Mouse (Mus musculus) right cerebral cortex, postnatal 36 days (tissue): ENCODE results near the gene Gcm1.
"Not testable (repeated sequence)": the region's sequence is repeated elsewhere in the genome, so short reads cannot be mapped to it uniquely, and the experiment has no call there.

ENCODE experiments used
- DNase-seq, 2 experiments: peaks; one replicate each; pipeline ENCODE4 v3.0.0; 2022; ENCODE audit warnings: low spot score in 2 of 2, mixed read lengths in 1 of 2

Gene Gcm1

DNA sequence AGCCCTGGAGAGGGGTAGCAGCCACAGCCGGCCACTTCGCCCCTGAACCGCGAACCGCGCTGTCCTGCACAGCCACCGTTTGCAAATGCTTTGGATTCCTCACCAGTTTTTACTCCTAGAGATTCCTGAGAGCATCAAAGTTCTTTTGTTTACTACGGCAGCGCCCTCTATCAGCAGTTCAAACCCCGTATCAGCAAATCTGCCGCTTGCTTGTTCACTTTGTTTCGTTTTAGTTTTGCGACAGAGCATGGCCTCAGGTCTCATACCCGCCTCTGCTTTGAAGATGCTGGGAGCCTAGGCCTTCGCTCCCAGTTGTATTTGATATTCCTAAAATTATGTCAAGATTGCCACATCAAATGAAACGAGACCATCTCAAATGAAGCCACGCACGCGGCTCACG, 5.0 kb upstream of the Gcm1 start:
- DNase-seq, result no peak

DNA sequence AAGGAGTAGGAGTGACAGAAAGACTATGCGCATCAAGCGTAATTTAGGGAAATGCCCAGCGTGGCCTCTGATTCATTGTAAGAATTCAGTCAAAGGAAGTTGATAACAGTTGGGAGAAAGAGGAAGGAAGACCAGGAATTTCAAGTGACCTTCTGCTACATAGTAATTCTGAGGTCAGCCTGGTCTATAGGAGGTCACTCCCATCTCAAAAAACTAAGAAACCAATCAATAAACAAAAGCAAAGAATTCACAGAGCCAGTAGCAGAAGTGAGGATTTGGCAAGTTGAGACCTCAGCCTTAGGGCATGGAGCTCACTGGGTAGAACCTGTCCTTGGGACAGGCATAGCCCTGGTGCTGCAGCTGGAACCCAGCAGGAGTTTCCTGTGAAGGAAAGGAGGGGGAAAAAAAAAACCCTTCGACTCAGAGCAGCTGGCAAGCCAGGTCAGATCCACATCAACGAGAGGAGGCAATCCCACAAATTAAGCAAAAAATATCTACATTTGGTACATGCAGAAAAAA, 1.2 kb upstream of the Gcm1 start:
- no peak for DNase-seq

DNA sequence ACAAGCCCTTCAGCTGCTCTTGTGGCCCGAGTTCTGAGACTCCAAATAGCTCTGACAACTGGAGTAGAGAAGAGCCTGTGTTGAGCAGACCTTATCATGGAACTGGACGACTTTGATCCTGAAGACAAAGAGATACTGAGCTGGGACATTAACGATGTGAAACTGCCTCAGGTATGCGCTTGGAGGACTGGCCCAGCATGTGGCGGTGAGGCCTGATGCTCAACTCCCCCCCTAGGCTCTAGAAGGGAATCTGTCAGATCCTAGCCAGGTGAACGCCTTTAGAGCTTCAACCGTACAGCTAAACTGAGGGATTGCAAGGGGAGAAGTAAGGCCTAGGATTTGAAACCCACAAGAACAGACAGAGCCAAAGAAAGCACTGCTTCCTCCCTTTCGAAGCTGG, 2.1 kb downstream of the Gcm1 start:
- no peak for DNase-seq

DNA sequence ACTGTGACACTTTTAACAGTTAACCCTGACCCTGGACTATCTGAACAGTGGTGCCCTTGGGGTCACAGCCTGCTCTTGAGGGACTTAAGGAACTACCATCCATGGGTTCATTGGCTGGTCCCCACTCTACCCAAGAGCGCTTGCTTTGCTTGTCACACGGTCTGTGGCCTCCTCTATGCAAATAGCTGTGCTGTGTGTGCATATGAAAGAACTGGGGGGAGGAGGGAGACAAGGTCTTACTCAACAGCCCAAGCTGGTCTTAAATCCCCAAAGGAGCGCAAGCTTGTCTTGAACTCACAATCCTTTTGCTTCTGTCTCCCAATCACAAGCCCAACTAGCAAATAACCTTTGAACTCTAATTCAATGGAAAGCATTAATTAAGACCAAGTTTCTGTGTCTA, 2.6 kb downstream of the Gcm1 start:
- DNase-seq, result no peak

DNA sequence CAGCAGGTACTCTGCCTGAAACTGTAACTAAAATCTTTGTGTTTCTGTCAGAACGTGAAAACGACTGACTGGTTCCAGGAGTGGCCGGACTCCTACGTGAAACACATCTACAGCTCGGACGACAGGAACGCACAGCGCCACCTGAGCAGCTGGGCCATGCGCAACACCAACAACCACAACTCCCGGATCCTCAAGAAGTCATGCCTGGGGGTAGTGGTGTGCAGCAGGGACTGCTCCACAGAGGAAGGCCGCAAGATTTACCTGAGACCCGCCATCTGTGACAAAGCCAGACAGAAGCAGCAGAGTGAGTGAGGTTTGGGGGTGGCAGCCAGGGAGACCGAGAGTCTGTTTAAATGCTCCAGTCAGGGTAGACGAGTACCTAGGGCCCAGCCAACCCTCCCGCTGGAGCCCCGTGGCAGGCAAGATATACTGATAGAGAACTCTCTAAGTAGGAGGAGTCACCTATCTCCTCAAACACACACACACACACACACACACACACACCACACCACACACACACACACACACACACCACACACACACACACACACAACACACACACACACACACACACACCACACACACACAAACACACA, 7.9 kb downstream of the Gcm1 start:
- no peak for DNase-seq

DNA sequence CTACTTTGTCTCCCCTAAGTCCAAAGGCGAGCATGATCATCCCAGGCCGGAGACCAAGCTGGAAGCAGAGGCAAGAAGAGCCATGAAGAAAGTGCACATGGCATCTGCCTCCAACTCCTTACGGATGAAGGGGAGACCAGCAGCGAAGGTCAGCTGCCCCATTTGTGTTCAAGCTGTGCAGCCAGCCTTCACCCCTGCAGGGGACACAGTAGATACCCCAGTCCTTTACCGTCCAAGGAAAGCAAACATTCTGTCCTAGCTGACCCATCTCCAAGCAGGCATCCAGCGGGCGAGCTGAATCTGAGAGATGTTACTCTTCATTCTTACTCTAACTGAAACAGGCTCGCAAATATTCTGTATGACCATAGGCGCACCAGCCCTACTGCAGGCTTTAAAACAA, 10.7 kb downstream of the Gcm1 start:
- no peak for DNase-seq

DNA sequence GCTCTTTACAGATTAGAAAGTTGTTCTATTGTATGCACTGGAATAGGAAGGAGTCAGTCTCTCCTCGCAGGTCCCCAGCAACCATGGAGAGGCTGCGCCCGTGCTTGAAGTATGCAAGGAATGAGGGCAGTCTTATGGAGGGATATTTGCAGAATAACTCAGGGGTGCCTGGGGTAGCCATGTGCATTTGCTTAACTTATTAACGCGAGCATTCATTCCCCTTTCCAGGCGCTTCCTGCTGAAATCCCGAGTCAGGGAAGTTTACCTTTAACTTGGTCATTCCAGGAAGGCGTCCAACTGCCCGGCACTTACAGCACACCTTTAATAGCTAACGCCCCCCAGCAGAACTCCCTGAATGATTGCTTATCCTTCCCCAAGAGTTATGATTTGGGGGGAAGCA, 12.4 kb downstream of the Gcm1 start:
- DNase-seq, result no peak

DNA sequence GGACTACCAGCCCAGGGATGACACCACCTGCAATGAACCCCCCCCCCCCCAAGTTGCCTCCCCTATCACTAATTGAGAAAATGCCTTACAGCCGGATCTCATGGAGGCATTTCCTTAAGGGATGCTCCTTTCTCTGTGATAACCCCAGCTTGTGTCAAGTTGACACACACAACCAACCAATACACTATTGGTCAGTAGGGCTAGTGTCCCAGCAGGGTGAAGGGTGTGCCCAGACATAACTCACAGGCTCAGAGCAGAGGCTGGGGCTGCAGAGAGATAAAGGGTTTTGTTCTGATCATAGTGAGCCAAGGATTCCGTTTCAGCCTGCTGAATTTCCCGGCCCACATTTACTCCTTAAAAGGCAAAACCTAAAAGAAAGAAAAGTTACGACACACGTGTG, 18.8 kb downstream of the Gcm1 start:
- DNase-seq, result no peak

DNA sequence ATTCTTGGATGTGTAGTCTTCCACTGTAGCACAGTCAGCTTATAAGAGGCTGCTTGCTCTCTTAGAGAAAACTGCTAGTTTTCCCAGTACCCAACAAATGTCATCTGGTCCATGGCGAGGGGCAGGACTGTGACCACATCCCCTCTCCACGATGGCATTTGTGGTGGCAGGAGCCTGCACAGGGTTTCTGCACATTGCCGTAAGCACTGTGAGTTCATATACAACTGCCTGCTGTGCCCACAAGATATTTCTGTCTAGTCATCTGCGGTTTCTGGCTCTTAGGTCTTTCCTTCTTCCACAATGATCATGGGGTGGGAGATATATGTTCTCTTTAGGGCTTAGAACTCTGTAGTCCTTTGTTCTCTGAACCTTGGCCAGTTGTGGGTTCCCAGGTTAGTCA, 19.9 kb downstream of the Gcm1 start:
- DNase-seq, result no peak

DNA sequence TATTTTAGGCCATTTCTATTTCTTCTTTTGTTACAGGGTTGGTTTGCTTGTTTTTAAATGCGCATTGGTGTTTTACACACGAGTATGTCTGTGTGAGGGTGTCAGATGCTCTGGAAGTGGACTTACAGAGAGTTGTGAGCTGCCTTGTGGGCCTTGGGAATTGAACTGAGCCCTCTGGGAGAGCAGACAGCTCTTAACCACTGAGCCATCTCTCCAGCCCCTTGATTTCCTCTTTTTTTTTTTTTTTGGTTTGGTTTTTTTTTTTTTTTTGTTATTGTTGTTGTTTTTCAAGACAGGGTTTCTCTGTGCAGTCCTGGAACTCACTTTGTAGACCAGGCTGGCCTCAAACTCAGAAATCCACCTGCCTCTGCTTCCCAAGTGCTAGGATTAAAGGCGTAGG, 21.6 kb downstream of the Gcm1 start:
- DNase-seq, result not testable (repeated sequence)

DNA sequence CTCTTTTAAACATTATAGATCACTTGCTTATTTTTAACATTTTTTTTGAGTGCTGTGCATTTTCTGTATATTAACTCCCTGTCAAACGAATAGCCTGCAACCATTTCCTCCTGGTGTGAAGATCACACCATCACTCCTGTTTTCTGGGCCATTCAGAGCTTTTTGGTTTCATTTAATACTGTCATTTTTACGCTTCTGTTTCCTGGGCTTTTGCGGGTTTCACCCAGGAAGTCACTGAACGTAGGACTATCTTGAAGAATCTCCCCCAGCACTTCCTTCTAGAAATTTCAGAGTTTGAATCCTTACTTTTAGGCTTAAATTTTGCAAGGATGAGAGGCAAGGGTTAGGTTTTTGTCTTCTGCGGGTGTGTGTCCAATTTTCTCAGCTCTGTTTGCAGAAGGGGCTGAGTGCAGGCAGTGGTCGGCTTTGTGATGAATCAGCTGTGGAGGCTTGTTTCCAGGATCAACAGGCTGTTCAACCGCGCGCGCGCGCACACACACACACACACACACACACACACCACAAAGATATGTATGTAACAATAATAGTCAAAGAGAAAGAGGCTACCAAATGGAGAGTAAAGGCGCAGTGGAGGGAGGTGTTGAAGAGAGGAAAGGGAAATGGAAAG, 22.1 kb downstream of the Gcm1 start:
- no peak for DNase-seq

DNA sequence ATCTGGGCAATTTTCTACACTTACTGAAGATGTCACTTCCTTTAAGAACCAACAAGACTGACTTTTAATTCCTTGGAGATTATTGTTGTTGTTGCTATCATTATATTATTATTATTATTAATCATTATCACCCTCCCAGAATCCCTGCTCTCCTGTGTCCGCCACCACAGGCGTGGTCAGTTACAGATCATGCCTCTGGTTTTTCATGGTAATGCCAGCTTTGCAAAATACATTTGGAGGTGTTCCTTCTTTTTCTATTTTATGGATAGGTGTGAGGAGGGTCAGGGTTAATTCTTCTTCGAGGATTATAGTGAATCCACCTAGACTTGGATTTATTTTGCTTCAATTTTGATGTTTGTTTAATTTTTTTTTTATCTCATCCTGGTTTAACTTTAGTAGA, 23.5 kb downstream of the Gcm1 start:
- no peak for DNase-seq

DNA sequence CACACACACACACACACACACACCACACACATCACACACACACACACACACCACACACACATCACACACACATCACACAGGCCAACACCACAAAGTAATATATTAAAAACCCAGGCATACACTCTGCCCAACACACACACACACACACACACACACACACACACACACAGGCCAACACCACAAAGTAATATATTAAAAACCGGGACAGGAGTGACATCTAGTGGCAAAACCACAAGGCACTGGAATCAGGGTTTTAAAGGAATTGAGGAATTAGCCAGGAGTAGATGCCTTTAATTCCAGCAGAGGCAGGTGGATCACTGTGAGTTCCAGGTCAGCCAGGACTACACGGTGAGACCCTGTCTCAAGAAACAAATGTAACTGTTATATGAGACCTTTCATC, 26.5 kb downstream of the Gcm1 start:
- DNase-seq, result no peak

DNA sequence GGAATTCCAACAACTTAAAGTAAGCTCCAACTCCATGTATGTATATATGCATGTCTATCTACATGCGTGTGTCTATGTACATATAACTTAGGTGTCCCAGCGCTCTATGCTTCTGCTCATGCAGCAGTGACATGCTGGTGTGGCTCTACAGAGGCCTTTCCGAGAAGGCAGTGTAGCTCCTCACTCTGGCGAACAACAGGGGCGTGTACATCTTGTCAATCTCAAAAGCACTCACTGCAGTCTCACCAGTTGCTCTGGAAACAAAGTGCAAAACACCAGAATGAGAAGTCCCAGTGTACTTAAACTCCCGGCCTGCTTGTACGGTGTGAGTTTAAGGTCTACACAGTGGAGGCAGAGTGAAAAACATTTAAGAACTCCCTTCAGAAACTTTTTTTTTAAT, 30.1 kb downstream of the Gcm1 start:
- DNase-seq, result no peak

DNA sequence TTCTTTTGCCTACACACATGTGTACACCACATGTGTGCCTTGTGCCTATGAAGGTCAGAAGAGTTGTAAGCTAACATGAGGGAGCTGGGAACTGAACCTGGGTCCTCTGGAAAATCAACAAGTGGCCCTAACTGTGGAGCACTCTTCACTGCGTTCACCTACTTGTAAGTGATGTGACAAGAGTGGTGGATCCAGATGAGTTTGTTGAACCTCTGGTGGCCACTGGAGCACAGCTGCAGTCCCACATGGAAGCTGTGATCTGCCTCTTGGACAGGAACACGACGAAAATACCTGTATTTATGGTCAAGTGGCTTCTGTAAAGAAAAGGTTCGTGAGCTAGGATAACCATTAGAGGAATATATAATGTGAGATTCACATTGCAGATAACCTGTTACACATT, 32.6 kb downstream of the Gcm1 start:
- no peak for DNase-seq

DNA sequence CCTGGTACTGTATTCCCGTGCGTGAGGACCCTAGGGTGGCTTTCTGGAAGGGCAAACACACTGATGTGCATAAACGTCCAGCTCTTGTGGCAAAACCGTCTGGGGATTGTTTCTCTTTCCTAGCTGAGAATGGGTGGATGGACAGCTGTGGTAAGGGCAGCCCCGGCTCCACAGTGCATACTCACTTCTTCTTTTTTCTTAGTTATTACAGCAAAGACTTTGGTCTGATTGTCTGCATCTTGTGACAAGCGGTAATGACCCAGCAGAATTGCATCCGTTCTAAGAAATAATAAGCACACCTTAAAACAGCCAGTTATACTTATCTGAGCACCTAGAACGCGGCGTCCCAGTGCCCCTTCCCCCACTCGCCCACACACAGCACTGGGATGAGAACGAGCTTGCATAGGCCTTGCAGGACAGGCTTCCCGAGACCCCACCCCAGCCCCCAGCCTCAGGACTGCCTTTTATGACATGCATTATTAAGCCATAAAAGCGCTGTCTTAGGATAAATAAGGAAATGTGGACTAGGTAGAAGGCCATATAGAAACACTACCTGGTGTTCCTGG, 34.1 kb downstream of the Gcm1 start:
- DNase-seq, result no peak

DNA sequence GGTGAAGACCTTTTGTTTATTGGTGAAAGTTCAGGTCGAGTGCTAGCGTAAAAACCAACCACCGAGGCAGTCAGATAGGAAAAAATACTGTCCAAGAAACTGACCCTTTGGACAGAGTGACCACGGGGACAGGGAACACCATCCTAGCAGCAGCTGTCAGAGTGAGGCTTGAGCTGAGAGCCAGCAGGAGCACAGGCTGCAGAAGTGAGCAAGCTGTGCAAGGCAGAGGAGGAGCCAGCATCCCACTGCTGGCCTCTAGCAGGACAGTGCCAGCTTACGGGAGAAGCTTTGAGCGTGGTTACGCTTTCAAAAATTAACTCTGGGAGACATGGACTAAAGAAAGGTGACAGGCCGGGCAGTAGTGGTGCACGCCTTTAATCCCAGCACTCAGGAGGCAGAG, 36.0 kb downstream of the Gcm1 start:
- DNase-seq, result no peak

DNA sequence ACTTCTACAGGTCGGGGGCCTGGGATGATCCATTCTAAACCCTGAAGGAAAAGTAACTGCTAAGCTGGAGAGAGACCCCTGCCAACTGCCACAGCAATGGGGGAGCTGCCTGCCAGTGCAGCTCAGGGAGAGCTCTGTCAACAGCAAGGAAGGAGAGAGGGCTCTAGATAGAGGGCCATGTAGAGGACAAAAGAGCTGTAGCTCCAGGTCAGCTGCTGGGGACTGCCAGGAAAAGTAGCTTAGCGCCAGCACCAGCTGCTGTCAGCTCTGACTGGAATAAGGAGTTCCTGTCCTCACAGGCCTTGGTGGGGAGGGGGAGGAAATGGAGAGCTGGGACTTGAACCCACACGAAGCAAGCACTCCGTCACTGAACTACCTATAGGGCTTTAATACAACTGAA, 36.8 kb downstream of the Gcm1 start:
- no peak for DNase-seq

DNA sequence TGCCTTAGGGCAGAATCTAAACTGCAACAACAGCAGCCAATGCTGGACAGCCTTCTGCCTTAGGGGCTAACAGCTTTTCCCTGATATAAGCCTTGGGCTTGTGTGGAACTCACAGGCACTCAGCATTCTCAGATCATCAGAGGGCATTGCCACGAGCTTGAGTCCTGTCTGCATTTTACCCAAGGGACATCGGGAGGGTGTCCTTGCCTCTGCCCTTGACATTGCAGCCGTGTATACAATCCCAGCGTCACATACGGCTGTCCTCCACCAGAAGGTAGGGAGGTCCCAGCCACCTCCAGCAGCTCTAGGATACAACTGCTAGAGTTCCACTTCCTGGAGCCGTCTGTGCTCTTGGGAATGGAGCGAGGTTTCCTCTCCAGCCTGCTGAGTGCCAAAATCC, 37.2 kb downstream of the Gcm1 start:
- DNase-seq, result no peak

DNA sequence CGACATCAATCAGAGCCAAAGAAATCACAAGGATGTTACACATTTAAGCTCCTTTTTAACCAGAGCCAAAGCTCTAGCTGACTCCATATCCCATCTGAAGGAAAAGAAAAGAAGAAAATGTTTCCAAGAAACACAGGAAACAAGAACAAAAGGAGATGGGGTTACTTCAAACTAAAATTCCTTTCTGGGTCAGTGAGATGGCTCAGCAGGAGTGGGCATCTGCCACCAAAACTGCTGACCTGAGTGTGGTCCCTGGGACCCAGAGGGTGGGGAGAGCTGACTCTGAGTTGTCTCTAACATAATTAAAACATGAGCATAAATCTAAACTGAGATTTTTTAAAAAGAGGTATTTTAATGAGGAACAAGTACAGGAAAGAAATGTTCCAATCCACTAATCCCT, 38.2 kb downstream of the Gcm1 start:
- DNase-seq, result no peak

DNA sequence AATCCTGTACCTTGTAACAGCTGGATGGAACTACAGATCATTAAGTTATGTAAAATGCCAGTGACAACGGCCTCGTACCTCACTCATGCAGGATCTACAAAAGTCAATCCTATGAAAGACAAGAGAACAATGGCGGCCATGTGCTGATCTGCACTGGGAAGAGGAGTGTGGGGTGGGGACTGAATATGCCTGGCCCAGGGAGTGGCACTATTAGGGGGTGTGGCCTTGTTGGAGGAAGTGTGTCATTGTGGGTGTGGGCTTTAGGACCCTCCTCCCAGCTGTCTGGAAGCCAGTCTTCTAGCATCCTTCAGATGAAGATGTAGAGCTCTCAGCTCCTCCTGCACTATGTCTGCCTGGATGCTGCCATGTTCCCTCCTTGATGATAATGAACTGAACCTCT, 38.9 kb downstream of the Gcm1 start:
- DNase-seq, result no peak

DNA sequence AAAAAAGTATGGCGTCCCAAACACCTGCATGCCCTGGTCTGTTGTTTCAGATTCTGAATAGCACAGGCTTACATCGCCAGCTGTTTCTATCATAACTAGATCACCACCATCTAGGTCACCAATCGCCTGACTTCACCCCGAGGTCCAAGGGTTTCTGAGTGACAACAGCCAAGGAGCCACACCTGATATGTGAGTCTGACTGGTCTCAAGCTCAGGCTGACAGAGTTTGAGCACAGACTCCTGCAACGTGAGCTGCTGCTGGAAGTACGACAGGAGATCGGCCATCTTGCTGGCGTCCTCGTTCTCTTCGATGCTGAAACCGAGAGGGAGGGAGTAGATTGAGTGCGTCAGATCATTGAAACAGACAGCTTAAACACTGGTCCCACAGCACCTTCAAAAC, 44.0 kb downstream of the Gcm1 start:
- no peak for DNase-seq

DNA sequence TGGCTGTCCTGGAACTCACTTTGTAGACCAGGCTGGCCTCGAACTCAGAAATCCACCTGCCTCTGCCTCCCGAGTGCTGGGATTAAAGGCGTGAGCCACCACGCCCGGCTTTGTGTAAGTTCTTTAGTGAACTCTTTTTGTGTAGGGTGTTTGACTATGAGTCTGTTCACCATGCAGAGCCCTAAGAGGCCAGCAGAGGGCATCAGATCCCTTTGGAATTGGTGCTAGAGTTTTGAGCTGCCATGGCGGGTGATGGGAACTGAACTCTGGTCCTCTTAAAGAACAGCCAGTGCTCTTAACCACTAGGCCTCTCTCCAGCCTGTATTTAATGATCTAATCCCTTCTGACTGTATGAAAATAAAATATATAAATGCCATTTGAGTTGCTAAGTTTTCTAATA, 44.7 kb downstream of the Gcm1 start:
- no peak for DNase-seq

DNA sequence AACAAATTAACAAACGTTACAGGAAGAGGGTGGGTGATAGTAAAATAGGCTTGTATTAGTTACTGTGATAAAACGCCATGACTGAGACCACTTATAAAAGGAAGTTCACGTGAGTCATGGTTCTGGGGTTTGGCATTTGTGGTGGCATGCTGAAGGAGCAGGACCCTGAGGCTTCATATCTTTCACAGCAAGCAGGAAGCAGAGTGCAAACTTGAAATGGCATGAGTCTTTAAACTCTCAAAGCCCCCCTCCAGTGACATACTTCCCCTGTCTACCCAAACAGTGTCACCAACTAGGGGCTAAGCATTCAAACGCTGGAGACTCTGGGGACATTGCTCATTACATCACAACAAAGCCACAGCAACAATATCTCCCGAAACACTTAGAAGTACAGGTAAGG, 49.2 kb downstream of the Gcm1 start:
- DNase-seq, result no peak
